Mouse (Mus musculus) frontal cortex, postnatal 14 days (tissue): ENCODE measurements around the gene Gm6526.
"Not testable (repeated sequence)": the region's sequence is repeated elsewhere in the genome, so short reads cannot be mapped to it uniquely, and the experiment has no call there.

Experiments used
- DNase-seq, 2 experiments: peaks; one replicate each; pipeline ENCODE4 v3.0.0; 2022; ENCODE audit warnings: low spot score in 2 of 2

Gm6526 gene

DNA sequence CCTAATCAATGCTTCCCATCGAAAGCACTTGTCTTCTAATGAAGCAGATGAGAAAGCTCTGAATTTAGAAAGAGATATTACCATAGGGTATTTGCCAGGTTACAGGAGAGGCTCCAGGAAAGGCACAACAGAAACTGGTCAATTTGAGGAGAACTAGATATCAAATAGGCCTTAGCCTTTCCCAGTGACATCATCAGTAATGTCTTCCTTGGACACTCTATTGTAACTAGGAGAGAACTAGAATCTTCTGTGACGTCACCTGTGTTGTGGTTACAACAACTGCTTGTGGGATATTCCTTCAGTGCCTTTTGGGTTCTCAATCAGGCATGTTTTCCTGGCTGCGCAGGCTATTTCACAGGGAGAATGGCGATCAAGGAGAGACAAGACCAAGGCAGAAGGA is at the start of gene Gm6526:
Gm6526 (plus strand) TSS at position 301 of the 400 bp plus-strand sequence.
- DNase-seq: not testable (repeated sequence)

DNA sequence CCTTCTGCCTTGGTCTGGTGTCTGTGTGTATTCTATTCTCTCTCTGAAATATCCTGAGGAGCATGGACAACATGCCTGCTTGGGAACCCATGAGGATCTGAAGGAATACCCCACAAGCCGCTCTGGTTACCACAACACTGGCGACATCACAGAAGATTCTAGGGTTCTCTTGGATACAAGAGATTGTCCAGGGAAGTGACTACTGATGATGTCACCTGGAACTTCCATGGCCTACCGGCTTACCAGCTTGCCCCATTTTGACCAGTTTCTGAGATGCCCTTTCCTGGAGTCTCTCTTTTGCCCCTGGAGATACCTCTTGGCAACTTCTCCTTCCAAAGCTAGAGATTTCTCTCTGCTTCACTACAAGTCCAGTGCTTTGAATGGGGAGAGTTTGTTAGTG is 20.3 kb upstream of the Gm6526 start, which contains the start of gene Gm16506:
Gm16506 (minus strand) TSS at position 101 of the 400 bp plus-strand sequence.
- DNase-seq: not testable (repeated sequence)

DNA sequence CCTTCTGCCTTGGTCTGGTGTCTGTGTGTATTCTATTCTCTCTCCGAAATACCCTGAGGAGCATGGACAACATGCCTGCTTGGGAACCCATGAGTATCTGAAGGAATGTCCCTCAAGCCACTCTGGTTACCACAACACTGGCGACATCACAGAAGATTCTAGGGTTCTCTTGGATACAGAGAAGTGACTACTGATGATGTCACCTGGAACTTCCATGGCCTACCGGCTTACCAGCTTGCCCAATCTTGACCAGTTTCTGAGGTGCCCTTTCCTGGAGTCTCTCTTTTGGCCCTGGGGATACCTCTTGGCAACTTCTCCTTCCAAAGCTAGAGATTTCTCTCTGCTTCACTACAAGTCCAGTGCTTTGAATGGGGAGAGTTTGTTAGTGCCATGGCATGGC is 37.0 kb downstream of the Gm6526 start, which contains the start of gene Gm8180:
Gm8180 (minus strand) TSS at position 101 of the 400 bp plus-strand sequence.
- DNase-seq: not testable (repeated sequence)

DNA sequence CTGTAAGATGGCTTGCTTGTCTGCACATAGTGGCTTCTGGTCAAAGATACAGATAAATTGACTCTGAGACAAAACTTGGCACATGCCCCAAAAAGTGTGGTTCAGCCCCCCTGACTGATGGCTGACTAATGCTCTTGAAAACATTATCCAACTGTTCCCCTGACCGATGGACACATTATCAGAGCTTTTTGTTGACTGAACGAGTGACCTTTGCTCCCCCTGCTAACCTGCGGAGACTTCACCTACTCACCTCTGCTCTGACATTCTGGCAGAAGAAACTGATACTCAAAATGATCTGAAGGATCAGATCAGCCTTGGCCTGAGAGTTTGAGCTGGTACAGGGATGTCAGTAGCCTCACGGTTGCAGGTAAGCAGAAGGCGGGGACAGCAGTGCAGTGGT is 46.1 kb downstream of the Gm6526 start:
- not testable (repeated sequence) for DNase-seq

DNA sequence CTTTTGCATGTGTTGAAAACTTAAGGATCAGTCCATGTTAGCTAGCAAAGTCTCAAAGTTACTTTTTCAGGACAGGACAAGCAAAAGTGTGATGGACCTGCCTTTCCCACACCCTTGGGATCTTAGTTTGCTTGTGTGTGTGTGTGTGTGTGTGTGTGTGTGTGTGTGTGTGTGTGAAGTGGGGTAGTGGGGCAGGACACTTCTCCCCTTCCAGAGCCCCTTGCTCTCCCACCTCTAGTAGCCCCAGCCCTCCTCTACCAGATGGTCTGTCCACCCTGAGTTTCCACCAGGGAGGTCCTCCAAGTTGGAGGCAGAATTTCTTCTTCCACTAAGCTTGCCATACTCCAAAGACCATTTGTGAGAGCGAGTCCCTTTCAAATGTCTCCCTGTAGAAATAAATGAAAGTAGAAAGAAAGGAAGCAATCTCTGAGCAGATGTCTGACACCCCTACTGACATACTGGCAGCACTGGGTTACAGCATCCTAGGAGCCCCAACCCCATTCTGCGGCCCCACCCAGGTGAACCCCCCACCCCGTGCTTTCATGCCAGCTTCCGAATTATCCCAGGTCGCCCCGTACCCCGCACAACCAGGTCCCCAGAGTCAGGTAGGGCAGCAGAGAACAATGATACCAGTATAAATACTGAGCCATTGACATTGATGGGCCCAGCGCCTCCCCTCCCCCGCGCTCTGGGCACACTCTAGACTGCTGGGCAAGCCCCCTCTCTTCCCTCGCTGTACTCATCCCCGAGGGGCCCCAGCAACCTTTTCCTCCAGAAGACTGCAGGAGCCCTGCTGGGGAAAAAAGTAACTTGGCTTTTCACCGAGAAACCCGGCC is 48.6 kb downstream of the Gm6526 start:
- DNase-seq: no peak

DNA sequence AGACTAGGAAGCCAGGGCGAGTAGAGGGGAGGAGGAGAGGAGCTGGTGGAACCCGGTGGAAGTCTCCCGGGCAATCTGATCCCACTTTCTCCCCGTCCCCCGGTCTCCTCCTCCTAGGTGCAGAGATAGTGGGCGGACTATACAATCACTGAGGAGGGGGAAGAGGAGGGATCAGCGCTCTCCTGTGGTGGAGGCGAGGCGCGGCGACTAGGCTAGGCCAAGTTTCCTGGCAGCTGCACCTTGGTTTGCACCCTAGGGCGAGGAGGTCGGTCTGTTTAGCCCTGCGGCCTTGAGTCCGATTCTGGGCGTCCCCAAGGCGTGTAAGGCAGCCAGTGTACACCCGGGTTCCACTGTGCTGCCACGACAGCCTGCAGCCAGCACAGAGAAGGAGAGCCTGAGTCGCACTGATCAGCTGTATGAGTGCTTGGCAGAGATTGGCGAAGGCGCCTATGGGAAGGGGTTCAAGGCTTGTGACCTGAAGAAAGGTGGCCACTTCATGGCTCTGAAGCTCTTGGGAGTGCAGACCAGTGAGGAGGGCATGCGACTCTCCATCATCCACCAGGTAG is 49.3 kb downstream of the Gm6526 start:
- DNase-seq: not testable (repeated sequence)

DNA sequence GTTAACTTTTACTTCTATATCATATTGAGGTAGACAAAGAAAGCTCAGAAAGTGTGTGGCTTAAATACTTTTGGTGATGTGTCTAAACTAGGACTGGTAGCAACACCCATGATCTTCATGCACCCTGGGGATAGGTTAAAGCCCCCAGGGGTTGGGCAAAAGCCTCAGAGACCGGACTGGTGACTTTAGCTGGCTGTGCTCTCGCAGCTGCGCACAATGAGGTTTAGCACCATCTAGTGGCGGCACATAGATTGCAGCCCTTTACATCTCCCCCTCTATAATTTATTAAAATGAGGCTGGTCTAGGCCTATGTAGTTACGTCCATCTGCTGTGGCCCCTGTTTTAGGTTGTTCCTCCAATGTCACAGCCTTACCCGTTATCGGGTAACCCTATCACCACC is 56.8 kb downstream of the Gm6526 start:
- DNase-seq: not testable (repeated sequence)
